Mouse (Mus musculus) megakaryocyte, embryonic 14.5 days (primary cell): ENCODE results near the gene Crocc2. TPM values are rescaled to one million over a fixed set of nuclear protein-coding genes. Genes with fewer than 3 reads are reported as not detected.

Source experiments
- H3K27me3 ChIP-seq: replicated peaks from 2 replicates; pipeline ENCODE3; 2012; ENCODE audit warnings: inconsistent platforms
- H3K36me3 ChIP-seq: replicated peaks from 2 replicates; pipeline ENCODE3; 2012; ENCODE audit warnings: low read length, inconsistent platforms, mixed read lengths
- H3K4me1 ChIP-seq: 2 replicates; pipeline ENCODE4 v1.6.1; 2012; ENCODE audit warnings: inconsistent platforms
- H3K4me3 ChIP-seq: replicated peaks from 2 replicates; pipeline ENCODE3; 2012; ENCODE audit warnings: moderate library complexity, mild to moderate bottlenecking, inconsistent platforms
- H3K9me3 ChIP-seq: 2 replicates; pipeline ENCODE4 v1.6.1; 2012; ENCODE audit warnings: inconsistent platforms
- FLI1 ChIP-seq: IDR thresholded peaks from 2 replicates; pipeline ENCODE4 v1.6.1; 2012; ENCODE audit warnings: low read length, inconsistent platforms, mixed read lengths
- GATA1 ChIP-seq: IDR thresholded peaks from 3 replicates; pipeline ENCODE4 v1.6.1; 2012; ENCODE audit warnings: mixed read lengths, low read length, inconsistent platforms, borderline replicate concordance
- polyA plus RNA-seq: library from polyadenylated mRNA; stranded (reverse); fragments of >175 nt; gene quantifications from 2 replicates; pipeline ENCODE4 v1.2.3, GENCODE M21; 2012; ENCODE audit warnings: low replicate concordance; ENCODE audit not compliant: insufficient read depth

Crocc2 gene
- polyA plus RNA-seq: not detected in 2 replicates

GRCm38 (mm10) chr1:93168295-93168775 lies at the start of gene Crocc2:
Gene Crocc2 (plus strand): TSS chr1:93168725.
- H3K27me3 ChIP-seq: peaks cover 72% of the 10 kb centered on the region

DNA sequence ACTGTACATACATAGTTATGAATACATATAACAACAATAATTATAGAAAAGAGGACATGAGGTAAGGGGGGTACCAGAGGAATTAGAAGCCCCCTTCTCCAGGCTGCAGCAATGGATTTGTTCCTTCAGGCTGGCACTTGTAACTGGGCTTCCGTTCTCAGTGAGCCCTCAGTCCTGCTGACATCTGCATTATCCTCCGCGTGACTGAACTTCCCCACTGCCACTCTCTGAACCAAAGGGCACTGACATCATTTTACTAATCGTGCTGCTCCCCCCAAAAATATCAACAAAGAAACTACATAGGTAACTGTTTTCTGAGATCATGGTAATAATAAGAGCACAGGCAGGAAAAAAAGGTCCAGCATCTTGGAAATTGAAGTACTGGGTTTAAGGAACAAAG lies 49.7 kb upstream of the Crocc2 start:
- Histone ChIP-seq H3K27me3 (peaks cover 23% of the 10 kb centered on the region), H3K4me3 (no peak overlapping the region), H3K36me3 (no peaks in the 10 kb centered on the region), H3K9me3 (no peaks in the 10 kb centered on the region), H3K4me1 (peaks cover 8% of the 10 kb centered on the region)
- TF ChIP-seq FLI1 (no peak), GATA1 (no peak)

More at GRCm38 (mm10) chr1:93168295-93168775, at the start of gene Crocc2:
- H3K36me3 ChIP-seq: no peaks in the 10 kb centered on the region
- TF ChIP-seq FLI1 (no peak), GATA1 (no peak)
- H3K9me3 ChIP-seq: no peaks in the 10 kb centered on the region
- peaks cover 6% of the 10 kb centered on the region for H3K4me1 ChIP-seq
- no peak within 1 kb of the TSS for H3K4me3 ChIP-seq

DNA sequence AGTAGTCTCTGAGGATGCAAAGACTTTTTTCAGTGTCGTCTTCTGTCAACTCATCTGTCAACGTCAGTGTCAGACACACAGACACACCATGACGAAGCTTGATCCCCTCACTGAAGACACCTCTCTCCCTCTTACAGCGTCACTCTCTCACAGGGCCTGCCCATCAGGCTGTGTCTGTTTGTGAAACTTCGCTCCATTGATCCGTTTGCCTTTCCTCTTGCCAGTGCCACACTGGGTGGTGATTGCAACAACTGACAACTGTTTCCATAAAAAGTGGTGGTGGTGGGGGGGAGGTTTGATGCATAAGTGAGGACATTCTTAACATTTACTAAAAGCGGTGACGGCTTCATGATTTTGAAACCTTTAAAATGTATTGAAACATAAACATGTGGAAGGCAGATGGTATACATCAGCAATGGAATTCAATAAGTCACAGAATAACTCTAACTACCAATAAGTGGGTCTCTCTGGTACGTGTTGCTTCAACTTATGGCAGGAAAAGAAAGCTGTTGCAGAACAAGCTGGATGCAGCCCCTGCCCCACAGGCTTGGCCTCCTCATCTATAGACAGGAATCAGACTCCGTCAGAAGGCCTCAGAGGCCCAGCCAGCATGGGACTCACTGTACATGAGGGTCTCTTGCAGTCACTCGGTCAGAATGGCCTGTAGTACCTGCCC lies 45.2 kb upstream of the Crocc2 start:
- TF ChIP-seq GATA1 (no peak), FLI1 (no peak)
- Histone ChIP-seq H3K4me1 (peaks cover 6% of the 10 kb centered on the region), H3K9me3 (peaks cover 4% of the 10 kb centered on the region; the same call in 1 of the 2 replicates), H3K27me3 (peaks cover 25% of the 10 kb centered on the region), H3K4me3 (no peak overlapping the region), H3K36me3 (no peaks in the 10 kb centered on the region)

- Histone ChIP-seq H3K9me3 (peaks cover 4% of the 10 kb centered on the region; the same call in 1 of the 2 replicates), H3K27me3 (peaks cover 29% of the 10 kb centered on the region), H3K36me3 (no peaks in the 10 kb centered on the region), H3K4me3 (no peak overlapping the region), H3K4me1 (peaks cover 6% of the 10 kb centered on the region)
- no peak for TF ChIP-seq GATA1
- no peak for TF ChIP-seq FLI1
Measured at GRCm38 (mm10) chr1:93124066-93124465, 44.5 kb upstream of the Crocc2 start.

DNA sequence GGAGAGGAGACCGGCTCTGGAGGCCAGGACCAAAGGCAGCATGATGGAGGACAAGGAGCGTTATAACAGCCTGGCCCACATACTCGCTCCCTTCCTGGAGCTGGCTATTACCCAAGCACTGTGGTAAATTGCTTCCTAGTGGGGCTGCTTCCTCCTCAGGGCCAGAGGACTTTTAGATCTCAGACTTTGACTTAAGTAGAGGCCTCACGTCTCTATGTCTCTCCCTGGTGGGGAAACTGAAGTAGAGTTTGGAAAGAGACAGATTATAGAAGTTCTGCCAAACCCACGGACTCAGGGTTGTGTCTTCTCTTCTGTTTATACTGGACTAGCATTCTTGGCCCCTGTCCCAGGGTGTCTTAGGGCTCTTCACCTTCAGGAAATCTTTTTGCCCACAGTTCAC lies 43.3 kb upstream of the Crocc2 start:
- Histone ChIP-seq H3K9me3 (peaks cover 4% of the 10 kb centered on the region; the same call in 1 of the 2 replicates), H3K27me3 (peaks cover 31% of the 10 kb centered on the region), H3K4me1 (peaks cover 6% of the 10 kb centered on the region), H3K36me3 (no peaks in the 10 kb centered on the region), H3K4me3 (no peak overlapping the region)
- no peak for TF ChIP-seq GATA1
- no peak for TF ChIP-seq FLI1

- no peaks in the 10 kb centered on the region for H3K36me3 ChIP-seq
- H3K27me3 ChIP-seq: peaks cover 42% of the 10 kb centered on the region
- peaks cover 4% of the 10 kb centered on the region; the same call in 1 of the 2 replicates for H3K9me3 ChIP-seq
- H3K4me1 ChIP-seq: peaks cover 6% of the 10 kb centered on the region
- no peak for TF ChIP-seq GATA1
- no peak for TF ChIP-seq FLI1
- H3K4me3 ChIP-seq: no peak overlapping the region
Measured at GRCm38 (mm10) chr1:93128209-93128608, 40.3 kb upstream of the Crocc2 start.

- H3K27me3 ChIP-seq: peaks cover 41% of the 10 kb centered on the region
- H3K4me3 ChIP-seq: no peak overlapping the region
- H3K9me3 ChIP-seq: peaks cover 4% of the 10 kb centered on the region; the same call in 1 of the 2 replicates
- peaks cover 6% of the 10 kb centered on the region for H3K4me1 ChIP-seq
- TF ChIP-seq FLI1 (no peak), GATA1 (no peak)
- no peaks in the 10 kb centered on the region for H3K36me3 ChIP-seq
Measured at GRCm38 (mm10) chr1:93128710-93129349, 39.7 kb upstream of the Crocc2 start.

DNA sequence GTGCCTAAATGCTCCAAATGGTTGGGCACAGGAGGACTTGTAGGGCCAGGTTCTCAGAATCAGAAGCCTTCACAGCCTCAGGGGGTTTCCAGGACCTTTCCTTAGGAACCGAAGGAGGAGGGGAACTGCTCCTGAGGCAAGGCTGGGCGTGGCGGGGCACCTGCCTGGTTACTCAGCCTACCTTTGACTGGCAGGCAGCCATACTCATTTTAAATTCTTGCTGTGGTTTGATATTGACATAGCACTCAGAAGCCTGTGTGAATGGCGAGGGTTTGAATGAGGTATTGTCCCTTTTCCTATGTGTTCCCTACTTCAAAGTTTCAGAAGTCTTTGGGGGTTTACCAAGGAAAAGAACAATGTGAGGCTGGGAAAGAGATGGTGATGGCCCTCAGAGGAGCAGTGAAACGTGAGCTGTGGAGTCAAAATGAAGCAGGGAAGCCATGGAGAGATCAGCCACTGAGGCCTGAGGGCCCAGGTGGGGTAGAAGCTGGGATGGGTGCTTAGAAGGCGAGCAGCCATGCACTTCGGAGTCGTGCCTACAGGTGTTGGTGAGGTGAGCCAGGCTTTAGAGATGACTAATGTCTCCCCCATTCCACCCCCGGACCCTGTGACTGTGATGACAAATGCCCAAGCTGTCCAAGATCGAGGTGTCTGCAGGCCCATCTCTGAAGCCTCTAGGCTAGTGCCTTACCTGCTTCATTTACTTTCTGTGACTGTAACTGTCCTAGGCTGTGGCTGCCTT lies 38.1 kb upstream of the Crocc2 start:
- H3K27me3 ChIP-seq: peaks cover 45% of the 10 kb centered on the region
- peaks cover 4% of the 10 kb centered on the region; the same call in 1 of the 2 replicates for H3K9me3 ChIP-seq
- H3K36me3 ChIP-seq: no peaks in the 10 kb centered on the region
- TF ChIP-seq GATA1 (no peak), FLI1 (no peak)
- H3K4me1 ChIP-seq: no peaks in the 10 kb centered on the region
- no peak overlapping the region for H3K4me3 ChIP-seq

- TF ChIP-seq FLI1: no peak
- no peak for TF ChIP-seq GATA1
- no peaks in the 10 kb centered on the region for H3K4me1 ChIP-seq
- H3K36me3 ChIP-seq: no peaks in the 10 kb centered on the region
- no peaks in the 10 kb centered on the region for H3K9me3 ChIP-seq
- peaks cover 50% of the 10 kb centered on the region for H3K27me3 ChIP-seq
- no peak overlapping the region for H3K4me3 ChIP-seq
Measured at GRCm38 (mm10) chr1:93132676-93133075, 35.8 kb upstream of the Crocc2 start.

GRCm38 (mm10) chr1:93135036-93135526 lies 33.4 kb upstream of the Crocc2 start, which contains the start of gene Agxt:
Gene Agxt (plus strand): TSS chr1:93135240.
- Histone ChIP-seq H3K27me3 (peaks cover 57% of the 10 kb centered on the region), H3K36me3 (no peaks in the 10 kb centered on the region), H3K4me3 (no peak within 1 kb of the TSS), H3K4me1 (no peaks in the 10 kb centered on the region), H3K9me3 (no peaks in the 10 kb centered on the region)
- no peak for TF ChIP-seq FLI1
- TF ChIP-seq GATA1: no peak
